In genomic region chr11:106058020-106058419, GRCm38 (mm10) we compare ENCODE assay signal across 14 mouse cellular contexts.
"Had no signal": no experiment of that assay in that cellular context is flagged by ENCODE, and none has a peak within 500 bp of the region (broad histone marks: within the 10 kb centered on the region; RNA-seq: fewer than 3 reads in every experiment).

No protein-coding gene starts in this region.

- H3K4me3 ChIP-seq: limb, embryonic 13.5 days; liver, embryonic 15.5 days; midbrain, embryonic 12.5 days; neural tube, embryonic 13.5 days had no signal

- DNase-seq: kidney, adult 8-10 months; kidney, postnatal 25 days; left cerebral cortex, postnatal 4 days; lung, embryonic 14.5 days; lung, postnatal 14 days; right cerebral cortex, postnatal 25 days; thymus, postnatal 25 days had no signal

- H3K9ac ChIP-seq: limb, embryonic 13.5 days; lung, embryonic 14.5 days; midbrain, embryonic 12.5 days; neural tube, embryonic 13.5 days had no signal

- H3K4me1 ChIP-seq: limb, embryonic 13.5 days; midbrain, embryonic 12.5 days; neural tube, embryonic 13.5 days had no signal

- H3K4me2 ChIP-seq: limb, embryonic 13.5 days; lung, embryonic 14.5 days; midbrain, embryonic 12.5 days; neural tube, embryonic 13.5 days had no signal

- H3K9me3 ChIP-seq: limb, embryonic 13.5 days; liver, embryonic 15.5 days; midbrain, embryonic 12.5 days; neural tube, embryonic 13.5 days had no signal

- H3K27me3 ChIP-seq: limb, embryonic 13.5 days; liver, embryonic 15.5 days; midbrain, embryonic 12.5 days; neural tube, embryonic 13.5 days had no signal

- H3K27ac ChIP-seq: limb, embryonic 13.5 days; midbrain, embryonic 12.5 days; neural tube, embryonic 13.5 days; stomach, postnatal 0 days had no signal

- ATAC-seq: intestine, embryonic 16.5 days; midbrain, embryonic 16.5 days had no signal
